Mouse (Mus musculus): ENCODE data around the gene Add1. TPM values are rescaled to one million over a fixed set of nuclear protein-coding genes. Genes with fewer than 3 reads are reported as not detected.
"Not testable (repeated sequence)": the region's sequence is repeated elsewhere in the genome, so short reads cannot be mapped to it uniquely, and the experiment has no call there.

The Add1 gene
- polyA plus RNA-seq, 1 experiment from 2014 or later = 224 TPM

DNA sequence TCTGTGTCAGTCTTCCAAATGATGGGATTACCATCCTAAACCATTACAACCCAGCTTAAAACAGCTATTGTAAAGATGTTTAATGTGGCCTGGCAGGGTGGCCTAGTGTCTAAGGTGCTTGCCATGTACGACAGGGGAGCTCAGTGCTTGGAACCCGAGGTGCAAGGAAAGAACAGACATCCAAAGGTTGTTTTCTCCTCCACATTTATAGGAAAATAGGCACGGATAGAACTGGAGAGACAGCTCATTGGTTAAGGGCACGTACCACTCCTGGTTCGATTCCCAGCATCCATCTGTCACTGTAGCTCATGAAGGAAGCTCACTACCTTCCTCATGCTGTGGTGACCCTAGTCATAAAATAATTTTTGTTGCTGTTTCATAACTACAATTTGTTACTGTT, 14.4 kb downstream of the Add1 start:
- no peak for ATAC-seq
- H3K27me3 ChIP-seq (replicated peaks; ENCODE audit: control insufficient read depth, insufficient read depth, low read length) = no peaks in the 10 kb centered on the region
- no peak overlapping the region for H3K9ac ChIP-seq (ENCODE audit: low read depth, low read length)
- H3K9me3 ChIP-seq (ENCODE audit: control insufficient read depth, low read length) = no peaks in the 10 kb centered on the region
- H3K4me1 ChIP-seq (ENCODE audit: control insufficient read depth, insufficient read depth, low read depth, low read length) = peaks cover 5% of the 10 kb centered on the region
- WGBS = 89% methylated on average over 5 of the region's 5 CpGs
- H3K4me3 ChIP-seq (ENCODE audit: low read length) = no peak overlapping the region
- no peak overlapping the region for H3K4me2 ChIP-seq (ENCODE audit: low read length)
- H3K27ac ChIP-seq (ENCODE audit: low read depth, low read length) = no peak overlapping the region
- 0 out of 2 replicates have a peak, but pooled peaks cover 3% of the 10 kb centered on the region for H3K36me3 ChIP-seq (ENCODE audit: control insufficient read depth, insufficient read depth, low read length)

DNA sequence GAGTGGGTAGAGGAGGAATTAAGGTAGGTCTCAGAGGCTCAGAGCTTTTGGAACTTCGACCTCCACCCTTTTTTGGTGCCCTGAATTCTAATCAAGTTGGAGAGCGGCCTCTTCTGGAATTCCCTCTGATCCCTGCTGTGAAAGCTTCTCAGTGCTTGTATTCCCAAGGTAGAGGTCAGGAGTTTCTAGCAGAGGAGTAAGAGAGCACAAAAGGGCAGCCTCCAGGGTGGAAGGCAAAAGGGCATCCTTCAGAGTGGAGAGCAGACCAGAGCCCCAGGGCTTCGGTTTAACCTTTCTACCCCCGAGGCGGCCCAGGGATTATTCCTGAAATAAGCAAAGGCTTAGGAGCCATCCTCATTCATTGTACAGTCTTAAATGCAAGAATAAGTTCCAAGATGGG, 16.6 kb downstream of the Add1 start:
- Histone ChIP-seq H3K4me2 (ENCODE audit: low read length) (no peak overlapping the region), H3K27ac (ENCODE audit: low read depth, low read length) (no peak overlapping the region), H3K9ac (ENCODE audit: low read depth, low read length) (no peak overlapping the region), H3K4me3 (ENCODE audit: low read length) (no peak overlapping the region), H3K9me3 (ENCODE audit: control insufficient read depth, low read length) (no peaks in the 10 kb centered on the region), H3K27me3 (replicated peaks; ENCODE audit: control insufficient read depth, insufficient read depth, low read length) (no peaks in the 10 kb centered on the region), H3K36me3 (ENCODE audit: control insufficient read depth, insufficient read depth, low read length) (no peaks in the 10 kb centered on the region), H3K4me1 (ENCODE audit: control insufficient read depth, insufficient read depth, low read depth, low read length) (peaks cover 5% of the 10 kb centered on the region)
- no peak for ATAC-seq
- WGBS = 14% methylated on average over 5 of the region's 5 CpGs

DNA sequence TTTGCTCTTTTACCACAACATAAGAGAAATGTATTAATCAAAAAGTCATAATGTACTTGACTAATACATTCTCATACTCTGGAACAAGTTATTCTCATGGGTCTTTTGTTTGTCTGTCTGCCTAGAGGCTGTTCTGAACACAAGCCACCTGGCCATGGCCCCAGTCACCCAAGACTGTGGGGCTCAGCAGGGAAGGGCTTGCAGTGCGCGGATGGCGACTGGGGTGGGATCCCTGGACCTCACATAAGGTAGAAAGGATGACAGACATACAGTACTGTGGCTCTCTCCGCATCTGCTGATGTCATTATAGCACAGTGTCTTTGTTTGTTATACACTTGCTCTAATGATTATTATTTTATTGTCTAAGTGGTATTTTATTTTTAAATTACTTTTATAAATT, 17.2 kb downstream of the Add1 start:
- 34% methylated on average over 4 of the region's 4 CpGs for WGBS

DNA sequence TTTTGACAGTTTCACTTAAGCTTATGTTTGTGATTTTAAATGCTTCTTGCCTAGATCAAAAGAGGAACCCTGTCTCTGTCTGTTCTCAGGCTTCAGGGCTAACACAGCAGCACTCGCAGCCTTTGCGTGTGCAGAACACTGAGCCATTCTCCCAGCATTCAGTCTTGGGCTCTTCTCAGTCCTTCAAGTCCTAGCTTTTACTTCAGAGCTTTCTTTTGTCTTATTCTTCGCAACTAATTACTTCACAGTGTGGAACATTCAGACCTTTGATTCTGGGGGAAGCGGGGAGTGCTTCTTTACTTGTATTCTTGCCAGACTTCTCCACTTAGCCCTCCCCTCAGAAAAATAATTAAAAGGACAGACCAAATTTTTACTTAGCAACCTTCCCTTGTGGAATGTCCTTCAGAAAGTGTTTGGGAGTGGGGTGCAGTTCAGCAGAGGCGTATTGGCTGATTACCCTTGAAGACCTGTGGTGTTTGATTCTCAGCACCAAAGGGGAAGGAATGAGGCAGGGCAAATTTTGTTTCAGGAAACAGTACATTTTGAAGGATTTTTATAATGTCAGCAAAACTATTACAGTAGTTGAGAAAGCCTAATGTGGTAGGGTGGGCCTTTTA, 18.0 kb downstream of the Add1 start:
- Histone ChIP-seq H3K4me3 (ENCODE audit: low read length) (no peak overlapping the region), H3K4me2 (ENCODE audit: low read length) (no peak overlapping the region), H3K27ac (ENCODE audit: low read depth, low read length) (no peak overlapping the region), H3K4me1 (ENCODE audit: control insufficient read depth, insufficient read depth, low read depth, low read length) (peaks cover 5% of the 10 kb centered on the region), H3K9ac (ENCODE audit: low read depth, low read length) (no peak overlapping the region), H3K9me3 (ENCODE audit: control insufficient read depth, low read length) (no peaks in the 10 kb centered on the region), H3K36me3 (ENCODE audit: control insufficient read depth, insufficient read depth, low read length) (no peaks in the 10 kb centered on the region), H3K27me3 (replicated peaks; ENCODE audit: control insufficient read depth, insufficient read depth, low read length) (no peaks in the 10 kb centered on the region)
- peak; percentile 48; the same call in 1 of the 2 replicates for ATAC-seq
- 22% methylated on average over 5 of the region's 5 CpGs for WGBS

More for the DNA sequence above, 17.2 kb downstream of the Add1 start:
- Histone ChIP-seq H3K4me2 (ENCODE audit: low read length) (no peak overlapping the region), H3K27ac (ENCODE audit: low read depth, low read length) (no peak overlapping the region), H3K4me1 (ENCODE audit: control insufficient read depth, insufficient read depth, low read depth, low read length) (peaks cover 5% of the 10 kb centered on the region), H3K4me3 (ENCODE audit: low read length) (no peak overlapping the region), H3K9me3 (ENCODE audit: control insufficient read depth, low read length) (no peaks in the 10 kb centered on the region), H3K9ac (ENCODE audit: low read depth, low read length) (no peak overlapping the region; the same call in 1 of the 2 replicates), H3K27me3 (replicated peaks; ENCODE audit: control insufficient read depth, insufficient read depth, low read length) (no peaks in the 10 kb centered on the region), H3K36me3 (ENCODE audit: control insufficient read depth, insufficient read depth, low read length) (no peaks in the 10 kb centered on the region)
- ATAC-seq = no peak

DNA sequence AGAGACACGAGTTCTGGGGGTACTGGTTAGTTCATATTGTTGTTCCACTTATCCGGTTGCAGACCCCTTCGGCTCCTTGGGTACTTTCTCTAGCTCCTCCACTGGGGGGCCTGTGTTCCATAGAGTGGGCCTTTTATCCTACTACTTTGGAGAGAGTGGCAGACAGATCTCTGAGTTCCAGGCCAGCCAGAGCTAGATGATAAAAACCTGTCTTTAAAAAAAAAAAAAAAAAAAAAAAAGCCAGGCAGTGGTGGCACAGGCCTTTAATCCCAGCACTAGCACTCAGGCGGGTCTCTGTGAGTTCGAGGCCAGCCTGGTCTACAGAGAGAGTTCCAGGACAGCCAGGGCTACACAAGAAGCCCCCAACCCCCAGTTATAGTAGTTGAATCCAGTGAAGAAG, 18.8 kb downstream of the Add1 start:
- H3K36me3 ChIP-seq (ENCODE audit: control insufficient read depth, insufficient read depth, low read length); H3K27ac ChIP-seq (ENCODE audit: low read depth, low read length); H3K9me3 ChIP-seq (ENCODE audit: control insufficient read depth, low read length); ATAC-seq; H3K4me1 ChIP-seq (ENCODE audit: control insufficient read depth, insufficient read depth, low read depth, low read length); H3K27me3 ChIP-seq (replicated peaks; ENCODE audit: control insufficient read depth, insufficient read depth, low read length); H3K4me2 ChIP-seq (ENCODE audit: low read length); H3K9ac ChIP-seq (ENCODE audit: low read depth, low read length); H3K4me3 ChIP-seq (ENCODE audit: low read length): not testable (repeated sequence)
- 83% methylated on average over 5 of the region's 5 CpGs for WGBS

DNA sequence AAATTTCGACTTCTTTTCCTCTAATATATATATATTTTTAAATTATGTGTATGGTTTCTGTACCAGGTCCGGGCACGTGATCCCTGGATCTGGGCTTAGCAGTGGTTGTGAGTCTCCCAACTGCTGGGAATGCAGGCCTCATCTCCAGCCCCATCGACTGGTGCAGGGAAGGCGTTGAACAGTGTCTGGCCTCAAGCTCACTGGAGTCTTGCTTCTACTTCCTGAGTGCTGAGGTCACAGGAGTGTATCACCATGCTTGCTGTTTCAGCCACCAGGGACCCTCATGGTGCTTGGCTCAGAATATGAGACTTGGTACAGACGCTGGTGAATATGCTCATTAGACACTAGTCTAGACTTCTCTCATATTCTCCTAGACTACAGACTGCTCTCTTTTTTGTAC, 19.2 kb downstream of the Add1 start:
- Histone ChIP-seq H3K4me1 (ENCODE audit: control insufficient read depth, insufficient read depth, low read depth, low read length) (peaks cover 5% of the 10 kb centered on the region), H3K4me2 (ENCODE audit: low read length) (no peak overlapping the region), H3K4me3 (ENCODE audit: low read length) (no peak overlapping the region), H3K9ac (ENCODE audit: low read depth, low read length) (no peak overlapping the region), H3K27me3 (replicated peaks; ENCODE audit: control insufficient read depth, insufficient read depth, low read length) (no peaks in the 10 kb centered on the region), H3K9me3 (ENCODE audit: control insufficient read depth, low read length) (no peaks in the 10 kb centered on the region), H3K27ac (ENCODE audit: low read depth, low read length) (no peak overlapping the region), H3K36me3 (ENCODE audit: control insufficient read depth, insufficient read depth, low read length) (no peaks in the 10 kb centered on the region)
- WGBS = 94% methylated on average over 6 of the region's 6 CpGs
- ATAC-seq = no peak

DNA sequence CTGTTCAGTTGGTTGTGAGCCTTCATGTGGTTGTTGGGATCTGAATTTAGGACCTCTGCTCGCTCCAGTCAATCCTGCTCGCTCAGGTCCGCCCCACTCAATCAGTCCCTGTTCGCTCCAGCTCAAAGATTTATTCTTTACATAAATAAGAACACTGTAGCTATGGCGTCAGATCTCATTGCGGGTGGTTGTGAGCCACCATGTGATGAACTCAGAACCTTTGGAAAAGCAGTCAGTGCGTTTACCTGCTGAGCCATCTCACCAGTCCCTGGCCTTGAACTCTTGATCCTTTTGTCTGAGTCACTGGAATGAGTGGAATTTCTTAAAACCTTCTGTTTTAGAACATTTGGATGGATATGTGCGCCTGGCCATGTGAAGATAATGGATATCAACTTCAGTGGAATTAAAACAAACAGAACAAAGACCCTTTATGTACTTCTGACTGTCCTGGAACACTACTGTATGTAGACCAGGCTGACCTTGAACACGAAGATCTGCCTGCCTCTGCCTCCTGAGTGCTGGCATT, 19.8 kb downstream of the Add1 start:
- peaks cover 4% of the 10 kb centered on the region for H3K36me3 ChIP-seq (ENCODE audit: control insufficient read depth, insufficient read depth, low read length)
- H3K4me1 ChIP-seq (ENCODE audit: control insufficient read depth, insufficient read depth, low read depth, low read length) = peaks cover 5% of the 10 kb centered on the region
- H3K4me2 ChIP-seq (ENCODE audit: low read length) = no peak overlapping the region
- H3K9me3 ChIP-seq (ENCODE audit: control insufficient read depth, low read length) = no peaks in the 10 kb centered on the region
- no peak for ATAC-seq
- H3K27ac ChIP-seq (ENCODE audit: low read depth, low read length) = no peak overlapping the region
- 96% methylated on average over 9 of the region's 9 CpGs for WGBS
- no peaks in the 10 kb centered on the region for H3K27me3 ChIP-seq (replicated peaks; ENCODE audit: control insufficient read depth, insufficient read depth, low read length)
- H3K9ac ChIP-seq (ENCODE audit: low read depth, low read length) = no peak overlapping the region
- H3K4me3 ChIP-seq (ENCODE audit: low read length) = no peak overlapping the region

DNA sequence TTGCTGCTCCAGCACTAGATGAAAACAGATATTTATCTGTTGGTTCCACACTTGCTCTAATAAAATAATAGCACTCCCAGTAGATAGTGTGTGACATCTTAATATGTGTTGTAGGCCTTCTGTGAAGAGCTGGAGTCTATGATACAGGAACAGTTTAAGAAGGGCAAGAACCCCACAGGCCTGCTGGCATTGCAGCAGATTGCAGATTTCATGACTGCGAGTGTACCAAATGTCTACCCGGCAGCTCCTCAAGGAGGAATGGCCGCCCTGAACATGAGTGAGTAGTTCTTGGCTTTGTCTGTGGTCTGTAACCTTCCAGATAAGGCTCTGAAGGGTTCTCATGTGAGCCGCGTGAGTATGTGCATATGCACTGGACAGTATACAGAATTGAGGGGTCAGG, 31.1 kb downstream of the Add1 start:
- WGBS = 97% methylated on average over 5 of the region's 5 CpGs
- Histone ChIP-seq H3K4me2 (ENCODE audit: low read length) (no peak overlapping the region), H3K36me3 (ENCODE audit: control insufficient read depth, insufficient read depth, low read length) (peaks cover 16% of the 10 kb centered on the region), H3K4me1 (ENCODE audit: control insufficient read depth, insufficient read depth, low read depth, low read length) (no peaks in the 10 kb centered on the region), H3K9ac (ENCODE audit: low read depth, low read length) (no peak overlapping the region), H3K27me3 (replicated peaks; ENCODE audit: control insufficient read depth, insufficient read depth, low read length) (no peaks in the 10 kb centered on the region), H3K4me3 (ENCODE audit: low read length) (no peak overlapping the region), H3K27ac (ENCODE audit: low read depth, low read length) (no peak overlapping the region), H3K9me3 (ENCODE audit: control insufficient read depth, low read length) (no peaks in the 10 kb centered on the region)
- no peak for ATAC-seq

DNA sequence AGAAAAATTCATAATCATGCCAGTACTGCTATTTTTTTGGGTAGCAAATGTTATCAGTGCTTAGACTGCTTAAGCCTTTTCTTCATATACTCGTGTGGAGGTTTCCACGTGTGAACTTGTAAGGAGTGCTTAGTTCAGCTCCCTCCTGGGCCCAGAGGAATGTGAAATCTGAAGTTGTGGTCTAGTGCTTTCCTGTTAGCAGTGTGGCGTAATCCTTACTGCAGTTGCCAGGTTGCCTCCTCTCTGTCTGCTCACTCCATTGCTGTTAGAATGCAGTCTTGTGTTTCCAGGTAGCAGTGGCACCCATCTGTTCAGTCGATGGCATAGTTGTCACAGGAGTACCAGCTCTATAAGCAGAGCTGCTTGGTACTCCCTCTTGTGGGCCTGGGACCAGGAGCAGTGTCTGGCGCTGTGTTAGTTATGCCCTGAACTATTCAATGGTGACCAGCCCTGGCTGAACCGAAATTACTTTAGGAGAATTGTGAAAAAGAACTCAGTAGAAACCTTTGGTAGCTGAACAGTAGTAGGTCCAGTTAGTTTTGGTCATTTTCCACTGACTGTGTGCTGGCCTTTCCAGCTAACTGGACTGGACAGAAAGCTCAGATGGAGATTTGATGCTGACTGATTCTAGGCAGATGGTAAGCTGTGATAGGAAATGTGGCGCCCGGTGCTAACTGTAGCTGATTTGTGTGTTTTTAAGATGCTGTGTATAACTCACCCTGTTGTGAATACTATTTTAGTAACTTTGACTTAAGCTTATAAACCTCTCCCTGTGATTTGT, 33.8 kb downstream of the Add1 start:
- H3K9ac ChIP-seq (ENCODE audit: low read depth, low read length) = no peak overlapping the region
- H3K9me3 ChIP-seq (ENCODE audit: control insufficient read depth, low read length) = no peaks in the 10 kb centered on the region
- 87% methylated on average over 8 of the region's 8 CpGs for WGBS
- ATAC-seq = no peak
- no peaks in the 10 kb centered on the region for H3K4me1 ChIP-seq (ENCODE audit: control insufficient read depth, insufficient read depth, low read depth, low read length)
- no peak overlapping the region for H3K4me2 ChIP-seq (ENCODE audit: low read length)
- no peaks in the 10 kb centered on the region for H3K27me3 ChIP-seq (replicated peaks; ENCODE audit: control insufficient read depth, insufficient read depth, low read length)
- no peak overlapping the region for H3K27ac ChIP-seq (ENCODE audit: low read depth, low read length)
- H3K4me3 ChIP-seq (ENCODE audit: low read length) = no peak overlapping the region
- H3K36me3 ChIP-seq (ENCODE audit: control insufficient read depth, insufficient read depth, low read length) = peaks cover 25% of the 10 kb centered on the region

All from hindbrain, embryonic 16.5 days (tissue).